Mouse (Mus musculus) right cerebral cortex, adult 18-20 months (tissue): ENCODE data around the gene Cnot1.
A peak's percentile ranks its signal among the peaks of the same experiment; 100 is the strongest.
"Not testable (repeated sequence)": the region's sequence is repeated elsewhere in the genome, so short reads cannot be mapped to it uniquely, and the experiment has no call there.

Experiments used
- DNase-seq: peaks from one replicate; pipeline ENCODE4 v3.0.0; 2022; ENCODE audit warnings: mixed read lengths

Gene Cnot1

GRCm38 (mm10) chr8:95816044-95816708 is 8.9 kb upstream of the Cnot1 start:
- no peak for DNase-seq

DNA sequence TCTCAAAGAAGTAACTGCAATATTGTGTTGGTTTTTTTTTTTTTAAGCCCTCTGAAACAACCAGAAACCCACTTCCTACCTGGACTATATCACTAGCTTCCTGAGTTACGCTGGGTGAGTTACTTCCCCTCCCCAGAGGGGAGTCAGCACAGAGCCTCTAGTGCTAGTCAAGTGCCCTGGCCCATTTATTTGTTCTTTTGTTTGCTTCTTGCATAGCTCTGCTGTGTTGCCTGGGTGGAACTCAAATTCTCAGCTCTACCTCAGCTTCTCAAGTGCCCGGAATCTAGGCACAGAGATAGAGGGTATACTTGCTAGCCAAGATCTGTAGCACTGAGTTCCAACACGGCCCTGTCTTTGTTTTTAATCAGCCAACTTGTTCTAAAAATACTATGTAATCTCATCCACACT is 2.9 kb upstream of the Cnot1 start:
- no peak for DNase-seq

- DNase-seq: no peak
These were observed 1.9 kb upstream of the Cnot1 start for GRCm38 (mm10) chr8:95809116-95809515.

- no peak for DNase-seq
These were observed 1.4 kb upstream of the Cnot1 start for GRCm38 (mm10) chr8:95808631-95809030.

DNA sequence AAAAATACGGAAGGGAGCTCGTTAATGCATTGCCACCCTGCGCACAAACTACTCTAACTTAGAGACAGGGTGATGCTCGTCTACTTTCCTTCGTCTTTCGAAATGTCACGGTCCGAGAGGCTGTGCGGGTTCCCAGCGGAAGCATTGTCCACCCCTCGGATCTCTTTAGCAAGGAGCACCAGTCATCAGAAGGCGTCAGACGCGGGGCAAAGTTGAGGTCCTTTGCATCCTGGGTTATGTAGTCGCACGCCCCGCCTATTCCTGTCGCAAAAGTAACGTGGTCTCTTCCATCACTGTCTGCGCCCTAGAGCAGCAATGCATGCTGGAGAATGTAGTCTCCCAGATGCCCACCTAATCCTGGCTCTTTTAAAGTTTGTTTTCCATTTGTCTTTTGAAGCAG is 597 bp upstream of the Cnot1 start:
- DNase-seq: peak; percentile 96

- peak; percentile 45 for DNase-seq
These were observed 638 bp downstream of the Cnot1 start for GRCm38 (mm10) chr8:95806461-95807191.

- DNase-seq: no peak
These were observed 1.8 kb downstream of the Cnot1 start for GRCm38 (mm10) chr8:95805482-95805881.

DNA sequence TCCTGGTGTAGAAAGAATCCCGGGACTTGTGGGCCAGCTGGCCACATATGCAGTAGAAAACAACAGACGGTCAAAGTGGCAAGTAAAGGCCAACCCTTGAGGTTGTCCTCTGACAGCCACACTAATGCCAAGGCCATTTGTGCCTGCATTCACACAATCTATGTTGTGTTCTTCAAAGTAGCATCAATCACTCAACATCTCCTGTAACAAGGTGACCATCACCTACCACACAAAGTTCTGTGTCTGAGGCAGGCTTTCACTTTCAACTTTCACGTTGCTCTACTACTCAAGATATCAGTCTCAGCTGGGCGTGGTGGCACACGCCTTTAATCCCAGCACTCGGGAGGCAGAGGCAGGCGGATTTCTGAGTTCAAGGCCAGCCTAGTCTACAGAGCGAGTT is 5.0 kb downstream of the Cnot1 start:
- DNase-seq: no peak

DNA sequence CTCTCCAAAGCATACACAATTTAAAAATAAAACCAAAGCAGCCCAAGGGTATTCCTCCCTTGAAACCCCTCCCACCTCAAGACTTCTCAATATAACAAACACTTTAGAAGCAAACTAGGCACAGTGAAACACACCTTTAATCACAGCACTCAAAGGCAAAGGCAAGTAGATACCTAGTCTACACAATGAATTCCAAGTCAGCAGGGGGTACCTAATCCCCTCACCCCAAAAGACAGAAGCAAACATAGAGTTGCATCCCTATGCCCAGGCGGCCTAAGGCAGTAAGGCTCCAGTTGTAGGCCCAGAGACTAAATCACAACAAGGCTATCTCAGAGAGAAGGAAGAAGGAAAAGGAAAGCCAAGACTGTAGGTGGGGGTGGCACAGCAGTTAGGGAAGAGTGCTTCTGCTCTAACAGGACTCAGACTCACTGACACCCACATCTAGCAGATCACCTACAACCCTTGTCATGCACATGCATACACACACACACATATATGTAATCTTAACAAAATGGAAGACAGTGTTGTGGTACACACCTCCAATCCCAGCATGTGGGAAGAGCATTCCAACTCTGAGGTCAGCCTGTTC is 5.7 kb downstream of the Cnot1 start:
- DNase-seq: no peak

GRCm38 (mm10) chr8:95800353-95800752 is 6.9 kb downstream of the Cnot1 start:
- no peak for DNase-seq

GRCm38 (mm10) chr8:95799891-95800290 is 7.4 kb downstream of the Cnot1 start:
- DNase-seq: no peak

GRCm38 (mm10) chr8:95799117-95799516 is 8.1 kb downstream of the Cnot1 start:
- no peak for DNase-seq

DNA sequence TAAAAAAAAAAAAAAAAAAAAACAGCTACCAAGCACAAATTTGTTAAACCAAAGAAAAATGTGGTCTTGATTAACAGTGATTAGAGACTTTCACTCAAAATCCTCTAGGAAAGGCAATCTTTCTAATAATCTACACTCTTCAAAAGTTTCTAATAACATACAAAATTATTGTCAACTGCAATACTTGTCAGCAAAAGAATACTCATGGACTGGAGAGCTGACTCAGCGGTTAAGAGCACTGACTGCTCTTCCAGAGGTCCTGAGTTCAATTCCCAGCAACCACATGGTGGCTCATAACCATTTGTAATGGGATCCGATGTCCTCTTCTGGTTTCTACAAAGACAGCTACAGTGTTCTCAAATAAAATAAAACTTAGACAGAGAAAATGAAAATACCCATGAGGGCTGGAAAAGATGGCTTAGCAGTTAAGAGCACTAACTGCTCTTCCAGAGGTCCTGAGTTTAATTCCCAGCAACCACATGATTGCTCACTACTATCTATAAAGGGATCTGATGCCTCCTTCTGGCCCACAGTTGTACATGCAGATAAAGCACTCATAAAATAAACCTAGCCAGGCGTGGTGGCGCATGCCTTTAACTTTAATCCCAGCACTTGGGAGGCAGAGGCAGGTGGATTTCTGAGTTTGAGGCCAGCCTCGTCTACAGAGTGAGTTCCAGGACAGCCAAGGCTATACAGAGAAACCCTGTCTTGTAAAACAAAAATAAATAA is 11.8 kb downstream of the Cnot1 start:
- DNase-seq: not testable (repeated sequence)

GRCm38 (mm10) chr8:95785591-95785990 is 21.7 kb downstream of the Cnot1 start:
- no peak for DNase-seq

DNA sequence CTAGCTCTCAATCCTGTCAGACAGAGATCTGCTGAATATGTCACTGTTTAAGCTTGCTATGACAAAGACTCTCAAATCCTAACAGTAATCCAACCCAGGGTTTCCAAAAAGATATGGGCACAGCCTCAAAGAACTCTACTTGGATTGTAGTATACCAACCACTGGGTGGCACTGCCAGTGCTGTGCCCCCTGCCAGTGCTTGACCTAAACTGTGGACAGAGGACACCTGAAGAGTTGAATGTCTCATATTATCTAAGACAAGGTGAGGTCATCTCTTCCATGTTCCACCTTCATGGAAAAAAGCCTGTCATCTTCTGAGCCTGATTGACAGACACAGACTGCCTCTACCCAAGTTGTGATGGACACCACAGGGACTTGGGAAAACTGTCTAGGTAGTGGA is 24.6 kb downstream of the Cnot1 start:
- DNase-seq: no peak

DNA sequence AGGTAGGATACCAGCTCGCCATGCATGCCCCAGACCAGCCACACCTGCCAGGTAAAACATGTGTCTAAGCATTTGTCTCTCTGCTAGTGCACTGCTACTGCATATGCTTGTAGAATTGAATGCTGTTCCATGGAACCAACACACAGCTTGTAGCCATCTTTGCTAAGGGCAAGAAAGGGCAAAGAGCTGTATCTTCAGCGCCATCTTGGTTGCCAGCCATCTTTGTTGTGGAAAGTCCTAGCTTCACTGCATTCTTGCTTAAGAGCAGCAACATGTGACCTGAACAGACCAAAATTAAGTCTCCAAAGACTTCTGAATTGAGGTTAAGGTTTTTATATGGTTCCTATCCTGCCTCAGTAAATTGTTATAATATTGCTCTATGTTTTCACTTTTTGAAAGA is 25.5 kb downstream of the Cnot1 start:
- DNase-seq: no peak

GRCm38 (mm10) chr8:95781085-95781484 is 26.2 kb downstream of the Cnot1 start:
- no peak for DNase-seq

DNA sequence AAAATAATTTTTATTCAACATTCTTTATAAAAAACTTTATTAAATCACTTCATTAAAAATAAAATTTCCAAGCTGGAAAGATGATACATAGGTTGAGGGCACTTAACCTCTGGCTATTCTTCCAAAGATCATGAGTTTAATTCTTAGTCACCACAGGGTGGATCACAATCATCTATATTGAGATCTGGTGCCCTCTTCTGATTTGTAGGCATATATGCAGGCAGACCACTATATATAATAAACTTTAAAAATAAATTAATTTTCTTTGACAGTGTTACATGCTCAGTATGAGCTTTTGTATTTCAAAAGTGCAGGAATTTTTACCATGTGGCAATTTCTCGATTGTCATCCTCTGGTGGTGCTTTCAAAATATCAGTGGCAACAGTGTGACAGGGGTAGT is 43.1 kb downstream of the Cnot1 start:
- DNase-seq: no peak

- DNase-seq: no peak
These were observed 46.9 kb downstream of the Cnot1 start for GRCm38 (mm10) chr8:95760323-95760722.

DNA sequence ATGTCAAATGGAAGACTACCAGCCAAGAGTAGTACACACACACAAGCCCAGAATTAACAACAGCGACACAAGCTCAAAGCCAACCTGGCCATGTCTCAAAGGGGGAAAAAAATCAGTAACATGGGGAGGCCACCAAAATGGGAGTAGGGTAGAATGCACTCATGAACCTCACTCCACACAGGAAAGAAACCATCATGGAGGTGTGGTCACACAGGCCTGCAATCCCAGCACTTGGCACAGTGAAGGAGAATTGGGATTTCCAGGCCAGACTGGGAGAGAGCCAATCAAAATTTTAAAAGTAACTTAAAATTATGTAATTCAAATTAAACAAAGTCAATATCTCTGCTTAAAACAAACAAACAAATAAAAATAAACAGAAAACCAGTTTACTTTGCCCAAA is 55.3 kb downstream of the Cnot1 start:
- no peak for DNase-seq

DNA sequence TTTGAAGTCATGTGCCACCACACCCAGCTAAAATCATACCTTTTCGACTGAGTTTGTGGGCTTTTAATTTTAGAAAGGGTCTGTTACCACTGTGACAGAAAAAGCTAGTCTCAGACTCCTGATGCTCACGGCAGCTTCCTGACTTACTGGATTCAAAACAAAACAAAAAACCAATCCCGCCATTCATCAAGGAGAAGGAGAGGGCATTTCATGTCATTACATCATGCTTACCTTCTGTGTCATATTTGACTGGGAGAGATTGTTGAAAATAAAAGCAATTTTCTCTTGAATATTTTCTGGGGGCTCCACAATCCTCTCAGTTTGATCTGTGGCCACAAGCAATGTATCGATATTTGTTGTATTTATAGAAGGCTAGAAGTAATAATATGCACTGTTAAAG is 59.2 kb downstream of the Cnot1 start:
- no peak for DNase-seq

- DNase-seq: no peak
These were observed 65.5 kb downstream of the Cnot1 start for GRCm38 (mm10) chr8:95741732-95742131.

DNA sequence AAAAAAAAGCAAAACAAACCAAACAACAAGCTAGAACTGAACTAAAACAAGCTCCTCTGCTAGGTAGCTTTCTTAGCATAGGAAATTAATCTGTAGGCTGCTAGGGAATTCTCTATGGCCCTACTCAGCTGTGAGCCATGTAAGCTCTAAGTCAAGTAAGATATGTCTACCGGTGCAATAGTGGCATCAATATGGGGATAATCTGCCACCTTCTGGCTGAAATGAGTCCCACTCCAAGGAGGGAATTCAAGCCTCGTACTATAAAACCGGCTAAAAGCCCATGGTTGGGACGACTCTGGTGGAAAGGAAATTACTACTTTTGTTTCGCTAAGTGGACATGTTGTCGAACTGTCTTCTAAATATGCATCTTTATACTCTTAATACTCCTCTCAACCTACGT is 68.7 kb downstream of the Cnot1 start:
- DNase-seq: peak; percentile 42

DNA sequence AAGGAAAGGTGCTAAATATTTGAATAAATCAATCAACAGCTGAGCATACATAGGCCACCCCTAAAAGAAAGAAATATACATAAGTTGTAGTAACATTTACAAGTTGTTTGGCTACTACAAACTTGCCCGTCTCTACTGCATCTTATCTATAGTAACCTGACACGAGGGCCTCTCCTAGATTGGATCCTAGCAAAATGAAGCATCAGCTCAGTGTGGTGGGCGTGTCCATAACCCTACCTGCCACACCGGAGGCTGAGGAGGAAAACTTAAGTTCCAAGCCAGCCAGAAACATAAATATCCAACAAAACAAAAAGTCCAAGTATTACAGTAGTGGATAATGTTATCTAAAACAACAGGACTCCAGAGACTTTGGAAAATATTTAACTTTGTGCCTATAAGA is 79.6 kb downstream of the Cnot1 start:
- DNase-seq: no peak
